Mouse (Mus musculus): ENCODE measurements around the gene Cttnbp2nl.

GRCm38 (mm10) chr3:105005561-105006065, 47.3 kb downstream of the Cttnbp2nl start:
- TF ChIP-seq POLR2A (IDR thresholded peaks at IDR 0.05; ENCODE audit: insufficient read depth, low read depth, low read length) (no peak), CTCF (IDR thresholded peaks at IDR 0.05; ENCODE audit: insufficient read depth, low read depth, low read length) (no peak)

All from olfactory bulb, adult 2 months (tissue).